Mouse (Mus musculus) liver, embryonic 14.5 days (tissue): ENCODE data around the gene Cyb5b. TPM values are rescaled to one million over a fixed set of nuclear protein-coding genes. Genes with fewer than 3 reads are reported as not detected.

Experiments
- ATAC-seq: fragments of 200-750 bp; cut with Nextera tagmentation; 2 replicates; pipeline ENCODE4 v1.8.0; 2017; ENCODE audit warnings: moderate number of reproducible peaks, mild to moderate bottlenecking, moderate library complexity; ENCODE audit not compliant: insufficient read depth
- DNase-seq, 3 experiments: peaks; one replicate each; pipeline ENCODE4 v3.0.0-alpha.2; 2012 to 2013; ENCODE audit warnings: low read depth in 3 of 3, low spot score in 3 of 3
- H3K27ac ChIP-seq: fragments of 300-500 bp; sonication (generic); 2 replicates; pipeline ENCODE4 v1.5.1; 2014; ENCODE audit warnings: moderate library complexity, mild to moderate bottlenecking, control low read depth, inconsistent platforms
- H3K27me3 ChIP-seq: fragments of 300-500 bp; sonication (generic); 2 replicates; pipeline ENCODE4 v1.6.1; 2014; ENCODE audit warnings: mild to moderate bottlenecking, low read length, moderate library complexity; ENCODE audit not compliant: control insufficient read depth, insufficient read depth
- H3K36me3 ChIP-seq: fragments of 300-500 bp; sonication (generic); replicated peaks from 2 replicates; pipeline ENCODE4 v1.6.1; 2014; ENCODE audit warnings: low read depth; ENCODE audit not compliant: control insufficient read depth, insufficient read depth
- H3K4me1 ChIP-seq, 2 experiments: fragments of 200-500 bp in 1 of 2; fragments of 300-500 bp in 1 of 2; sonication (generic) in 1 of 2; replicated peaks; 2 replicates each; pipeline ENCODE4 v1.6.1; 2012 to 2014; ENCODE audit warnings: antibody characterized with exemption in 1 of 2, inconsistent platforms in 1 of 2, low read length in 1 of 2; ENCODE audit not compliant: control insufficient read depth in 2 of 2, insufficient read depth in 2 of 2
- H3K4me2 ChIP-seq: fragments of 300-500 bp; sonication (generic); 2 replicates; pipeline ENCODE4 v1.6.1; 2014; ENCODE audit warnings: low read depth, mild to moderate bottlenecking, control low read depth, moderate library complexity
- H3K4me3 ChIP-seq, 2 experiments: fragments of 200-500 bp in 1 of 2; fragments of 300-500 bp in 1 of 2; sonication (generic) in 1 of 2; 2 replicates each; pipeline ENCODE4 v1.5.1; 2012 to 2014; ENCODE audit warnings: low read depth in 2 of 2, low read length in 2 of 2, mild to moderate bottlenecking in 2 of 2, control low read depth in 1 of 2, inconsistent platforms in 1 of 2, moderate library complexity in 1 of 2; ENCODE audit not compliant: insufficient read depth in 1 of 2
- H3K9ac ChIP-seq: fragments of 300-500 bp; sonication (generic); replicated peaks from 2 replicates; pipeline ENCODE4 v1.6.1; 2014; ENCODE audit warnings: mild to moderate bottlenecking, control low read depth, moderate library complexity
- H3K9me3 ChIP-seq: fragments of 300-500 bp; sonication (generic); 2 replicates; pipeline ENCODE4 v1.6.1; 2016; ENCODE audit warnings: low read length, mixed read lengths; ENCODE audit not compliant: control insufficient read depth
- CTCF ChIP-seq: IDR thresholded peaks from 2 replicates; pipeline ENCODE4 v1.5.1; 2016; ENCODE audit warnings: antibody characterized with exemption, low read depth, control low read depth
- EP300 ChIP-seq: IDR thresholded peaks from 2 replicates; pipeline ENCODE4 v1.6.1; 2016; ENCODE audit warnings: antibody characterized with exemption, low read depth
- WGBS: fragments of 180-500 bp; shearing (Covaris S2); extraction: QIAGEN DNeasy Blood & Tissue Kit; methylation state at CpG from one replicate; pipeline ENCODE4 v1.1.7; 2014; ENCODE audit not compliant: insufficient replicate concordance; 5-methylcytosine and 5-hydroxymethylcytosine counted together
- polyA plus RNA-seq, 2 experiments: library from polyadenylated mRNA; depleted of rRNA in 1 of 2; stranded (reverse) in 1 of 2; unstranded in 1 of 2; fragments of >200 nt; fragmentation: Nextera tagmentation in 1 of 2; extraction: Ambion mirVana in 1 of 2; gene quantifications; 2 replicates each; pipeline versions ENCODE4 v1.2.1 to v1.2.3; 2012 to 2014

Gene Cyb5b
- polyA plus RNA-seq, 2 experiments, result 21.1 to 25.6 TPM

DNA sequence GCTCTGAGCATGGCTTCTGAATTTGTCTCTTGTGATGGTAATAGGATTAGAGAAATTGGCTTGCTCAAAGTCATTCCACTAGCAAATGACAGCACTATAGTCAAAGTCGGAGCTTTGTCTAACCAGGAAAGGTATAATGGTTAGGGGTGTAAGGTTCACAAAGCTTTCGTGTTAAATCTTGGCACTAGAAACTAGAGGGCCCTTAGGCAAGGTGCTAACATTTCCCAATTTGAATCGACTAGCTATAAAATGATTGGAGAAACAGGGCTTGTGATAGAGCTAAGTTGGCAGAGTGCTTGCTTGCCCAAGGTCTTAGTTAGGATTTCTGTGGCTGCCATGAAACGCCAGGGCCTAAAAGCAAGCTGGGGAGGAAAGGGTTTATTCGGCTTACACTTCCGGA lies 20.4 kb upstream of the Cyb5b start:
- ATAC-seq (no peak), DNase-seq (no peak)
- H3K9me3 ChIP-seq, result no peaks in the 10 kb centered on the region
- no peak overlapping the region for H3K9ac ChIP-seq
- no peak for TF ChIP-seq CTCF
- TF ChIP-seq EP300, result no peak
- no peaks in the 10 kb centered on the region for H3K27me3 ChIP-seq
- no peaks in the 10 kb centered on the region for H3K36me3 ChIP-seq
- WGBS, result 64% methylated on average over 6 of the region's 6 CpGs
- no peak overlapping the region for H3K27ac ChIP-seq
- H3K4me1 ChIP-seq, result no peaks in the 10 kb centered on the region; a peak in 1 of 4 replicates
- no peak overlapping the region for H3K4me2 ChIP-seq
- H3K4me3 ChIP-seq, result no peak overlapping the region

DNA sequence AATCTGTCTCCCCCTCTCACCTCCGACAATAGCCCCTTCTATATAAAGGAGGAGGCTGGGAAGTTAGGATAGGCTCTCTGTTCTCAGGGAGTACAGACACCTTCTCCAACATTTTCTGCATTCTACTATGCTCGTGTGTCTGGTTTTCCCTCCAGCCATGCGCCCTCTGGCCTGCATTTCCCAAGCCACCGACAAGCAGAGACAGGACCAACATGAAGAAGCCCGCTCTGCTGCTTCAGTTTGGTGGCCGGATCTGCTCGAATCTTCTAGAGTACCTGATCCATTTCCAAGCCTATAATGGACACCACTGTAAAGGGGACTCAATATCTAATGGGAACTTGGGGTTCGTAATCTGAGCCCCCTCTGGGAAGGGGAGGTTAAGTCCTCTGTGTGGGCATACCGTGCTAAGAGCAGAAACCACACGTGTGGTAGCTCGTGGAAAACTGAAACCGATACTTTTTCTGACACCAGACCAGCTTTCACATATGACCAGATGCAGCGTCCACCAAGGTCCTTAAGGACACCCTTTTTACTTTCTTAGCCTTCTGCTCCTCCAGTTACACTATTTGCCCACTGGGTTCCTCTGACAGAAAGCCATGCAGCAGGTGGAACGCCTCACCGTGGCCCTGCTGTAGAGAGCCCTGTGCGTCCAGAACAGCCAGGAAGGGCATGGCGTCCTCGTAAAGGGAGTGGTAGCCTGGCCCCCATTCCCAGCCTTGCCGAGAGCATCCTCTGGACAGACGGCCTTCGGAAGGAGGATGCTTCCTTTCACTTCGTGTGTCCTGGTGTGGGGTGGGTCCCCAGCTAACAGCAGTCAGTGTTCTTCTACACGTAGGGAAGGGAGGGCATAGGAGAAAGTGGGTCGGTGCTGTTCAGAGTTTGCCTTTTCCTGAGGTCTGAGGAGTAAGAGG lies 17.6 kb upstream of the Cyb5b start:
- DNase-seq, result no peak
- Histone ChIP-seq H3K36me3 (no peaks in the 10 kb centered on the region), H3K9ac (no peak overlapping the region), H3K4me2 (no peak overlapping the region), H3K4me1 (no peaks in the 10 kb centered on the region; a peak in 1 of 4 replicates), H3K4me3 (no peak overlapping the region), H3K27ac (no peak overlapping the region), H3K9me3 (no peaks in the 10 kb centered on the region), H3K27me3 (no peaks in the 10 kb centered on the region)
- whole genome bisulfite sequencing, result 69% methylated on average over 24 of the region's 24 CpGs
- no peak for ATAC-seq
- TF ChIP-seq CTCF (no peak), EP300 (no peak)

DNA sequence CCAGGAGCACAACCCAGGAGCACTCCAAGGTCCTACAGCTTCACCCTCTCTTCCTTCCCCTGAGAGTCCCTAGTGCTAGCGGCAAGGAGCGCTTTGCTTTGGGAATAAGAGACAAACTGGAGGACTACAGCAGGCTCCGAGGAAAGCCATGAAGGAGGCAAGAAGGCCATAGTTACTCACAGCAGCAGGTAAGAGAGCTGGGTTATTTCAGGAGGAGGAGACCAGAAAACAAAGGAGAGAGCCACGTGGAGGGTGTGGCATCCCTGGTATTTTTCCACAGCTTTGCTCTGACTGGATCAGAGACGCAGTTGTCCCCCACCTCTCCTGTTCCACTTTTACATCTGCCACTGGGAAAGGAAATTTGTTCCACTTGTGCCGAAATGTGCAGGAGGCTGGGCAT lies 16.6 kb upstream of the Cyb5b start:
- Histone ChIP-seq H3K27ac (no peak overlapping the region), H3K9me3 (no peaks in the 10 kb centered on the region), H3K36me3 (no peaks in the 10 kb centered on the region), H3K9ac (no peak overlapping the region), H3K4me3 (no peak overlapping the region), H3K4me2 (no peak overlapping the region), H3K27me3 (no peaks in the 10 kb centered on the region), H3K4me1 (no peaks in the 10 kb centered on the region; a peak in 1 of 4 replicates)
- 58% methylated on average over 6 of the region's 6 CpGs for WGBS
- ATAC-seq (no peak), DNase-seq (no peak)
- TF ChIP-seq EP300, result no peak
- no peak for TF ChIP-seq CTCF

DNA sequence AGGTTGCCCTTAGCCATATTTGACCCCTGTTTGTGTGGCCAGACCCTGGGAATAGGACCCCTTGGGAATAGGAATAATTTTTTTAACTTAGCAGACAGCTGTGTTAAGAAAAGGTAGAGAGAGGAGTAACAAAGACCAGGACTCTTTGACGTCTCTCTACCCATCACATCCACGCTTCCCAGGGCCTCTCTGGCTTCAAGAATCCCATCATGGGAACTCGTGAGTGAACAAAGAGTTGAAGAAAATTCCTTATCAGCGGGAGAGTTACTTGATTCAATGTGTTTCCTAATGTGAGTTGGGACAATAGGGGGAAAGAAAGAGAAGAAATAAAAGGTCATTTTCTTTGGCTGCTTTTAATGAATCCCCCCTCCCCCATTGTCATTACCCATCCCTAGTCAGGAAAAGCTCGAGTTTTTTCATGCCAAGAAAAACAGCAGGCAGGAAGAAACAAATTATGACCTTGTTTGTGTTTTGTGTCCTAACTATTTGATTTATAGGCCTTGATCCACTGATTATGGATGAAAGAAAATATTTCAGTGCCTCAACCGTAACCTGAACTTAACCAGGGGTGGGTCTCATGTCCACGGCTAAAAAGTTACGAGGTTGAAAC lies 14.3 kb upstream of the Cyb5b start:
- Histone ChIP-seq H3K9me3 (no peaks in the 10 kb centered on the region), H3K4me3 (no peak overlapping the region), H3K36me3 (no peaks in the 10 kb centered on the region), H3K27me3 (no peaks in the 10 kb centered on the region), H3K27ac (no peak overlapping the region), H3K4me2 (no peak overlapping the region), H3K9ac (no peak overlapping the region), H3K4me1 (peaks cover 4 to 10% of the 10 kb centered on the region in 2 experiments; a peak in 3 of 4 replicates)
- TF ChIP-seq EP300 (no peak), CTCF (no peak)
- ATAC-seq (no peak), DNase-seq (no peak)
- 57% methylated on average over 8 of the region's 8 CpGs for WGBS

DNA sequence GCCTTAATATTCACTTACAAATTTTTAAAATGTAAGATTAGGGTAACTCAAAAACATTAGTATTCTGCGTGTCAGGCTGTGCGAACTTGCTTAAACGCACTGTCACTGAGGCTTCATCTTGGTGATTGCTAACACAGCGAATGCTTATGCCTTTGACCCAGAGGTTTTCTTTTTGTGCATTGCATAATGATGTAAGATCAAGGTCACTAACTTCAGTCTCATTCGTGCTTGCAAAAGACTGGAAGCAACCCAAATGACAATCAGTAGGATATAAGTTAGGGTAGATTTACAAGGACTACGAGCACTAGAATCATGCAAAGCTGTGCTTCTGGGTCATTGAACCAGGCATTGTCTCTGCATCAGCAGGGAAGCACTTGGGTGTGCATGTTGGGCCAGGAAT lies 12.8 kb upstream of the Cyb5b start:
- H3K9me3 ChIP-seq, result no peaks in the 10 kb centered on the region
- no peaks in the 10 kb centered on the region for H3K36me3 ChIP-seq
- no peak overlapping the region for H3K27ac ChIP-seq
- H3K4me3 ChIP-seq, result no peak overlapping the region
- H3K4me2 ChIP-seq, result no peak overlapping the region
- H3K4me1 ChIP-seq, result peaks cover 4 to 10% of the 10 kb centered on the region in 2 experiments; a peak in 3 of 4 replicates
- DNase-seq (no peak), ATAC-seq (no peak)
- no peak overlapping the region for H3K9ac ChIP-seq
- 79% methylated on average over 6 of the region's 6 CpGs for WGBS
- TF ChIP-seq CTCF (no peak), EP300 (no peak)
- no peaks in the 10 kb centered on the region for H3K27me3 ChIP-seq
